Mouse (Mus musculus): ENCODE measurements at regions not wholly inside any gene's neighbourhood (a gene's known extent, or its start where the extent isn't known, plus 50 kb on each side); places are given as distances from the start of the nearest gene placed in this dataset. TPM values are rescaled to one million over a fixed set of nuclear protein-coding genes. Genes with fewer than 3 reads are reported as not detected.

DNA sequence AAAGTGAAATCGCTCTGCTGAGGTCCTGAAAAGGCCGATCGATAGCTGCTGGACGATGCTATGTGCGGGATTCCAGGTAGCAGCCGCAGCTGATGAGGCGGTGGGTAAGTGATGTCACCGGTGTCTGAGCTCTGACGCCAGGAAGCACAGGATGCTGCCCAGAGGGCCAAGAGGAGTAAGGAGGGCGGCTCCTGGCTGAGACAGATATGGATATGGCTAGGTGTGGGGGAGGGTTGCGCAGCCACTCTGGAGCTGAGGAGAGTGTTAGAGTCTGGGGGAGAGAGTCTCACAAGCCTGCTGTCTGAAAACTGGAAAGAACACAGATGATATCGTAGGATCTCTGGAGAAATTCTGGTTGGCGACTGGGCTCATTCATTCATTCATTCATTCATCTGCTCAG is 51.6 kb upstream of the Pbx1 start:
- Histone ChIP-seq H3K4me1 (replicated peaks; ENCODE audit: control insufficient read depth, insufficient read depth, low read length) (no peaks in the 10 kb centered on the region), H3K9me3 (ENCODE audit: control insufficient read depth, low read length) (no peaks in the 10 kb centered on the region), H3K4me2 (ENCODE audit: low read length) (no peak overlapping the region), H3K27me3 (replicated peaks; ENCODE audit: control insufficient read depth, insufficient read depth, low read length) (no peaks in the 10 kb centered on the region), H3K36me3 (ENCODE audit: control insufficient read depth, insufficient read depth) (no peaks in the 10 kb centered on the region), H3K27ac (ENCODE audit: low read length) (no peak overlapping the region), H3K9ac (replicated peaks; ENCODE audit: low read depth, low read length) (no peak overlapping the region), H3K4me3 (replicated peaks; ENCODE audit: low read length) (no peak overlapping the region)
- ATAC-seq: no peak
- 84% methylated on average over 13 of the region's 13 CpGs for WGBS

Small RNA genes in the stretch of these regions (microRNA-seq; reads per million reads assigned to microRNA genes)
- gene Mir6348: not detected
- not detected for gene Mir6354

Data from forebrain, embryonic 16.5 days (tissue).